Mouse (Mus musculus) heart, postnatal 0 days (tissue): Measurements from ENCODE around the gene Prpf4.

Experiments used
- CTCF ChIP-seq: IDR thresholded peaks from 2 replicates; pipeline ENCODE4 v1.5.1; 2016; ENCODE audit warnings: antibody characterized with exemption, control low read depth, low read depth
- EP300 ChIP-seq: IDR thresholded peaks from 2 replicates; pipeline ENCODE4 v1.6.1; 2016; ENCODE audit warnings: antibody characterized with exemption, low read depth

- TF ChIP-seq EP300 (no peak), CTCF (no peak)
Observed at GRCm38 (mm10) chr4:62425891-62426290, 17.3 kb downstream of the Prpf4 start.
